Mouse (Mus musculus): ENCODE data around the gene Acot5.
"Not testable (repeated sequence)": the region's sequence is repeated elsewhere in the genome, so short reads cannot be mapped to it uniquely, and the experiment has no call there.

- not testable (repeated sequence) for TF ChIP-seq CHD2, ZNF384 (IDR thresholded peaks at IDR 0.05; ENCODE audit: low read depth, low read length)
Measured at GRCm38 (mm10) chr12:84028328-84028727, 40.8 kb upstream of the Acot5 start.
